Mouse (Mus musculus): ENCODE results near the gene Mobp. TPM values are rescaled to one million over a fixed set of nuclear protein-coding genes. Genes with fewer than 3 reads are reported as not detected.

The Mobp gene
- total and polyA plus RNA-seq, 3 experiments = 0.17 TPM; not detected in 2

GRCm38 (mm10) chr9:120163862-120164261 is 14.4 kb downstream of the Mobp start:
- Histone ChIP-seq H3K36me3 (replicated peaks in 1 of 2; ENCODE audit: control insufficient read depth in 1 of 2, insufficient read depth in 1 of 2, low read length in 1 of 2) (no peaks in the 10 kb centered on the region), H3K27me3 (replicated peaks) (peaks cover 18% of the 10 kb centered on the region), H3K4me2 (ENCODE audit: insufficient read depth, low read depth, poor library complexity, severe bottlenecking) (no peak overlapping the region), H3K27ac (ENCODE audit: insufficient read depth, low read depth) (no peak overlapping the region), H3K9ac (ENCODE audit: insufficient read depth, low read depth) (no peak overlapping the region), H3K4me3 (replicated peaks in 1 of 3; ENCODE audit: low read depth in 2 of 3, low read length in 2 of 3, poor library complexity in 1 of 3) (no peak overlapping the region), H3K4me1 (ENCODE audit: control insufficient read depth in 1 of 2, insufficient read depth in 2 of 2) (no peaks in the 10 kb centered on the region), H3K9me3 (replicated peaks; ENCODE audit: low read length) (no peaks in the 10 kb centered on the region), H3K79me2 (replicated peaks; ENCODE audit: control insufficient read depth, extremely low read depth, insufficient read depth, poor library complexity, severe bottlenecking) (no peaks in the 10 kb centered on the region)
- in situ Hi-C loops (cut with MboI; ENCODE audit: low pct_ligation_motif_present, low pct_unique_long_range_greater_than_20kb, low sequenced_read_pairs) = no loop called here
- no peak for DNase-seq (ENCODE audit: extremely low read depth)
- no peak for TF ChIP-seq MAZ (IDR thresholded peaks at IDR 0.05; ENCODE audit: low read depth, low read length)
- TF ChIP-seq SMC3 (IDR thresholded peaks at IDR 0.05; ENCODE audit: low read depth, low read length) = no peak
- no peak for TF ChIP-seq ELF1 (IDR thresholded peaks at IDR 0.05; ENCODE audit: low read depth, low read length)
- no peak for TF ChIP-seq HCFC1 (IDR thresholded peaks at IDR 0.05; ENCODE audit: low read depth, low read length)
- TF ChIP-seq CHD2 (IDR thresholded peaks at IDR 0.05; ENCODE audit: low read length) = no peak
- no peak for TF ChIP-seq CTCF (conservative IDR thresholded peaks at IDR 0.05 in 1 of 2, IDR thresholded peaks at IDR 0.05 in 1 of 2; ENCODE audit: low read depth in 2 of 2, low read length in 2 of 2)
- peak; percentile 50 for TF ChIP-seq NRF1 (IDR thresholded peaks at IDR 0.05; ENCODE audit: low read depth, low read length)
- TF ChIP-seq E2F4 (IDR thresholded peaks at IDR 0.05; ENCODE audit: insufficient replicate concordance, low read depth, low read length) = no peak
- dilution Hi-C loops (cut with MboI; ENCODE audit: extremely low pct_ligation_motif_present, extremely low pct_unique_long_range_greater_than_20kb, low sequenced_read_pairs) = no loop called here

- H3K9me3 ChIP-seq (replicated peaks; ENCODE audit: low read length) = peaks cover 6% of the 10 kb centered on the region
- TF ChIP-seq UBTF (IDR thresholded peaks at IDR 0.05; ENCODE audit: low read depth, low read length) (no peak), MXI1 (IDR thresholded peaks at IDR 0.05; ENCODE audit: low read depth, low read length) (no peak), USF1 (IDR thresholded peaks at IDR 0.05; ENCODE audit: low read depth, low read length) (no peak), MAFK (IDR thresholded peaks at IDR 0.05; ENCODE audit: insufficient replicate concordance, low read length) (no peak), ZNF384 (IDR thresholded peaks at IDR 0.05; ENCODE audit: low read depth, low read length) (no peak), POLR2AphosphoS2 (IDR thresholded peaks at IDR 0.05; ENCODE audit: low read depth, low read length) (no peak), CTCF (conservative IDR thresholded peaks at IDR 0.05 in 1 of 2, IDR thresholded peaks at IDR 0.05 in 1 of 2; ENCODE audit: low read depth in 2 of 2, low read length in 2 of 2) (no peak)
- H3K27ac ChIP-seq (ENCODE audit: insufficient read depth, low read depth) = no peak overlapping the region
- dilution Hi-C loops (cut with MboI; ENCODE audit: extremely low pct_ligation_motif_present, extremely low pct_unique_long_range_greater_than_20kb, low sequenced_read_pairs) (no loop called here), in situ Hi-C loops (cut with MboI; ENCODE audit: low pct_ligation_motif_present, low pct_unique_long_range_greater_than_20kb, low sequenced_read_pairs) (no loop called here)
- no peaks in the 10 kb centered on the region for H3K4me1 ChIP-seq (ENCODE audit: control insufficient read depth in 1 of 2, insufficient read depth in 2 of 2)
- no peaks in the 10 kb centered on the region for H3K79me2 ChIP-seq (replicated peaks; ENCODE audit: control insufficient read depth, extremely low read depth, insufficient read depth, poor library complexity, severe bottlenecking)
- H3K36me3 ChIP-seq (replicated peaks in 1 of 2; ENCODE audit: control insufficient read depth in 1 of 2, insufficient read depth in 1 of 2, low read length in 1 of 2) = no peaks in the 10 kb centered on the region
- DNase-seq (ENCODE audit: extremely low read depth) = no peak
- H3K4me2 ChIP-seq (ENCODE audit: insufficient read depth, low read depth, poor library complexity, severe bottlenecking) = no peak overlapping the region
- H3K27me3 ChIP-seq (replicated peaks) = peaks cover 28% of the 10 kb centered on the region
- no peak overlapping the region for H3K9ac ChIP-seq (ENCODE audit: insufficient read depth, low read depth)
- H3K4me3 ChIP-seq (replicated peaks in 1 of 3; ENCODE audit: low read depth in 2 of 3, low read length in 2 of 3, poor library complexity in 1 of 3) = no peak overlapping the region
Measured at GRCm38 (mm10) chr9:120167826-120168225, 18.3 kb downstream of the Mobp start.

- no peak overlapping the region for H3K4me3 ChIP-seq (replicated peaks in 1 of 3; ENCODE audit: low read depth in 2 of 3, low read length in 2 of 3, poor library complexity in 1 of 3)
- peaks cover 0 to 2% of the 10 kb centered on the region in 2 experiments; a peak in 2 of 4 replicates for H3K4me1 ChIP-seq (ENCODE audit: control insufficient read depth in 1 of 2, insufficient read depth in 2 of 2)
- in situ Hi-C loops (cut with MboI; ENCODE audit: low pct_ligation_motif_present, low pct_unique_long_range_greater_than_20kb, low sequenced_read_pairs) = no loop called here
- no peaks in the 10 kb centered on the region for H3K36me3 ChIP-seq (replicated peaks in 1 of 2; ENCODE audit: control insufficient read depth in 1 of 2, insufficient read depth in 1 of 2, low read length in 1 of 2)
- dilution Hi-C loops (cut with MboI; ENCODE audit: extremely low pct_ligation_motif_present, extremely low pct_unique_long_range_greater_than_20kb, low sequenced_read_pairs) = no loop called here
- H3K9ac ChIP-seq (ENCODE audit: insufficient read depth, low read depth) = no peak overlapping the region
- no peaks in the 10 kb centered on the region for H3K79me2 ChIP-seq (replicated peaks; ENCODE audit: control insufficient read depth, extremely low read depth, insufficient read depth, poor library complexity, severe bottlenecking)
- no peak overlapping the region for H3K4me2 ChIP-seq (ENCODE audit: insufficient read depth, low read depth, poor library complexity, severe bottlenecking)
- H3K9me3 ChIP-seq (replicated peaks; ENCODE audit: low read length) = peaks cover 10% of the 10 kb centered on the region
- H3K27me3 ChIP-seq (replicated peaks) = peaks cover 25% of the 10 kb centered on the region
- DNase-seq (ENCODE audit: extremely low read depth) = peak; percentile 47
- H3K27ac ChIP-seq (ENCODE audit: insufficient read depth, low read depth) = no peak overlapping the region
- TF ChIP-seq RAD21 (IDR thresholded peaks at IDR 0.05; ENCODE audit: low read depth, low read length) = peak; percentile 71
- no peak for TF ChIP-seq MAZ (IDR thresholded peaks at IDR 0.05; ENCODE audit: low read depth, low read length)
- TF ChIP-seq CHD1 (IDR thresholded peaks at IDR 0.05; ENCODE audit: low read depth, low read length) = no peak
- TF ChIP-seq IRF4 (IDR thresholded peaks at IDR 0.05; ENCODE audit: low read depth, low read length) = no peak
- TF ChIP-seq MAFK (IDR thresholded peaks at IDR 0.05; ENCODE audit: insufficient replicate concordance, low read length) = no peak
- no peak for TF ChIP-seq MYC (IDR thresholded peaks at IDR 0.05; ENCODE audit: low read depth, low read length)
- TF ChIP-seq ZKSCAN1 (IDR thresholded peaks at IDR 0.05; ENCODE audit: borderline replicate concordance, low read depth, low read length) = no peak
- no peak for TF ChIP-seq BHLHE40 (IDR thresholded peaks at IDR 0.05; ENCODE audit: low read depth, low read length)
- TF ChIP-seq ZMIZ1 (IDR thresholded peaks at IDR 0.05; ENCODE audit: low read depth, low read length) = no peak
- no peak for TF ChIP-seq MAX (IDR thresholded peaks at IDR 0.05; ENCODE audit: low read length)
- no peak for TF ChIP-seq PAX5 (IDR thresholded peaks at IDR 0.05; ENCODE audit: low read length)
- TF ChIP-seq USF1 (IDR thresholded peaks at IDR 0.05; ENCODE audit: low read depth, low read length) = no peak
- no peak for TF ChIP-seq TCF12 (IDR thresholded peaks at IDR 0.05; ENCODE audit: low read depth, low read length)
- TF ChIP-seq UBTF (IDR thresholded peaks at IDR 0.05; ENCODE audit: low read depth, low read length) = no peak
- TF ChIP-seq JUND (conservative IDR thresholded peaks at IDR 0.05; ENCODE audit: low read depth, low read length) = no peak
- no peak for TF ChIP-seq KAT2A (IDR thresholded peaks at IDR 0.05; ENCODE audit: insufficient replicate concordance, low read length)
- no peak; the same call in 1 of the 2 replicates for TF ChIP-seq ZC3H11A (IDR thresholded peaks at IDR 0.05; ENCODE audit: low read depth, low read length)
Measured at GRCm38 (mm10) chr9:120171295-120171694, 21.8 kb downstream of the Mobp start.

All from CH12.LX (cell line).